Mouse (Mus musculus) cerebral cortex, adult 2 months (tissue): Measurements from ENCODE around the gene Pde1c.

Source experiments
- WGBS: fragments of 180-500 bp; shearing (Covaris S2); methylation state at CpG from one replicate; pipeline ENCODE4 v1.1.7; 2018; 5-methylcytosine and 5-hydroxymethylcytosine counted together

Pde1c gene

DNA sequence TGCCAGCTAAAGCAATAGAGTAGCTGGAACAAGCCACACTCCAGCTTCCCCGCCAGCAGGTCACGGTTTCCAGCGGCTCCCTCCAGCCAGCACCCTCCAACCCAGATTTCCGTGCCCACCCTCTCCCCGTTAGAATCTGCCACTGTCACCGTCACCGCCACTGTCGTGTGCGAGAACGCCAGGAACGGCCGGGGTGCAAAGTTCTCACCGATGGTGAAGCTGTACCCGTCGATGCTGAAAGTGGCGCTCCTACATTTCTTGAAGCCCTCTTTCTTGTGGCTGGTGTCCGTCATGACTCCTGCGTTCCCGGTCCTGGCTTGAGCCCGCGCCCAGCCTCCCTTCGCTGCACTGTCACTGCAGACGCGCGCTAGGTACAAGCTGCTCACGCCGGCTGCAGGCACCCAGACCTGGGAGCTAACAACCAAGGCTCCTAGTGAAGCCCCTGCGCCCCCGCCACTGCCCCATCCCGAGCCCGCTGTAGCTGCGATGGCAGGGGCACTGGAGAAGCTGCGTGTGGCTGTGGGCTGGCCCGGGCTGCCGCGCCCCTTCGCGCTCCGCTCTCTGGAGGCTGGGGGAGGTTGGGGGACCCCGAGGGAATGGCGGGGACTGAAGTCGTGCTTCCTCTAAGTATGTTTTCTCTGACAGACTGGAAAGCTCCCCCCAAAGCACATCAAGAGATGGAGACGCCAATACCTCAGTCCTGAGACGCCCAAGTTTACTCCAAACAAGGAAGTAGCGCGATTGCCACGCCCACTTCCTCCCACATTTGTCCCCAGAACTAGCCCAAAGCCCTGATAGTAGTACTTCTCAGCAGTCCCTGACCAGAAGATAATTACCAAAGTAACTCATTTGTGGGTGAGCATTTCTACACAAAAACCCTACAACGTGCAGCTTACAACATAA is at the start of gene Pde1c:
Gene Pde1c (minus strand): TSS at position 634 of the 903 bp plus-strand sequence.
- WGBS, result under 1% methylated on average over 48 of the region's 48 CpGs

DNA sequence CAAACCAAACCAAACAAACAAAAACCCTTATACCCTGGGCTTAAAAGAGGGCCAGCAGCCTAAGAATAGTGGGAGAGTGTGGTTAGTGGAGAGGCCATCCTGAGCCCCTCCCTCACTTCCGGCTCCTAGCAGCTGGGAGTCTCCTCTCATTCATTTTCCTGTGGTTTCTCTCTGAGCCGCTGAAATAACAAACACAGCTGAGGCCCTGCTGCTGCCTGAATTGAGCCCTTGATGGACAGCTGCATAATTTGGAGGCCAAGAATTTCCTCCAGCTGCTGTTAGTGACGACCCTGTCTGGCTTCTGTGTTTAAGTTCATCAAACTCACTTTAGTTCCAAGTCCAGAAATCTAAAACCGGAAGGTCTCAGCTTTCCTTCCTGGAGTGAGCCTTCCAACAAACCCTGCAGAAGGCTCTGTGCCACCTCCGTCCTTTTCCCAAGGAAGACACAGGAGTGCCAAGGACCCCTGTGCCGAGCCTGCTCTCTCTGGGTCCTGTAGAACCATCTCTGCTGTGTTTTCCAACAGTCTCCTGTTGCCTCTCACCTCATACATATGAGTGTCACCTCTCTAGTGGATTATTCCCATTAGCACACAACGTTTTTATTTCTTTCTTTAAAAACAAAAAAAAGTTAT is 48.2 kb upstream of the Pde1c start:
- 36% methylated on average over 7 of the region's 7 CpGs for WGBS

- WGBS, result 58% methylated on average over 10 of the region's 10 CpGs
Observed at GRCm38 (mm10) chr6:56616228-56616981, 47.5 kb upstream of the Pde1c start.

DNA sequence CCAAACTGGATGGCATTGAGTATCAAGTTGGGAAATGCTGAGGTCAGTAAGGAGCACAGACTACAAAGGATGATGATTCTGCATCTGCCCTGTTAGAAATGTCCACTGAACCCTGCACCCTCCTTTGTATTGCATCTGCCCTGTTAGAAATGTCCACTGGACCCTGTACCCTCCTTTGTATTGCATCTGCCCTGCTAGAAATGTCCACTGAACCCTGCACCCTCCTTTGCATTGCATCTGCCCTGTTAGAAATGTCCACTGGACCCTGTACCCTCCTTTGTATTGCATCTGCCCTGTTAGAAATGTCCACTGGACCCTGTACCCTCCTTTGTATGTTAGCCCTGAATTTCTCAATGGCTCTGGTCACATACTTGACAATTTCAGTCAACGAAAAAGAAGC is 40.6 kb upstream of the Pde1c start:
- 80% methylated on average over 1 of the region's 1 CpGs for whole genome bisulfite sequencing

DNA sequence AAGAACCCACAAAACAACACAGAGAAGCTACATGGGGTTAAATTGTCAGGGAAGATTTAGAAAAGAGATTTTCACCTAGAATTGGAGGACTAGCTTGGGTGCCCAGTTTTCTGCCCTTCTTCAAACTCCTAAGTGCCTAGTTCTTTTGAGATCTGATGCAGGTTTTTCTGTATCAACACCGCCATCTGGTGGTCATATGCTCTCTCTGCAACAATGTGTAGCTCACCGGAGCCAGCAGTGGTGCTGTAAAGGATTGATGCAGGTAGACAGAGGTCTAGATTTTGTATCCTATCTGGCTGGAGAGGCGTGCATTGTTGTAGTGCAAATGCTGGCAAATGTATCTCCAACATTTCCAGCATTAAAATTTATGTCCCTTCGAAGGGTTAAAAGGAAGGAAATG is 39.4 kb upstream of the Pde1c start:
- 7% methylated on average over 4 of the region's 4 CpGs for WGBS

DNA sequence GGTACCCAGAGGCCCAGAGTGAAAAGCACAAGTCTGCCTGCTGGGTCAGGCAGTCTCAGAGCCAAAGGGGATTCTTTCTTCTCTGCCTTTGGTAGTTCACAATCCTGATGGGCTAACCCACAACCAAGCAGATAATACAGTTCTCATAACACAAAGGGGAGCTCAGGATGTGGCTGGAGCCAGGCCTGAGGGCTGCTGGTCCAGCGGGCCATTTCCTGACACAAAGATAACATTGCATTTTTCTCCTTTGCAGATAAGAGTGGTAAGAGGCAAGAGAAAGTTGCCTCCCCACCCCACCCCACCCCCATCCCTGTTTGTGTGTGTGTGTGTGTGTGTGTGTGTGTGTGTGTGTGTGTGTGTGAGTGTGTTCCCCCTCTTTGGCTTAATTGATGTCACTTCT is 10.7 kb upstream of the Pde1c start:
- 89% methylated on average over 1 of the region's 1 CpGs for WGBS

DNA sequence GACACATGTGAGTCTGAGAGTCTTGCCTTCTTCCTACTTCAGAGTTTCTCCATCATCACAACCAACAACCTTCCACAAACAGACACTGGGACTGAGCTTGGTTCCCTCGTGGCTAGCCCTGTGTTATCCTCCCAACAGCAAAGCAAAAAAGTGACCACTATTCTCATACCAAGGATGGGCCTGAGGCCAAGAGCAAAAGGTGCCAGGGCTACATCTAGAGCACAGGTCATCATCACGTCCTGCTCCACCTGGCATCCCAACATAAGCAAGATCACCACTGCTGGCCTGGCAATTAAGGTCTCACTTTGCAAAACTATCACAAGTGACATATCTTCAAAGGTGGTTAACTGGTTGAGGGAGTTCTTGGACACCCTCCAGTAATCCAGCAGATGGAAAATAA is 8.0 kb downstream of the Pde1c start:
- WGBS, result 70% methylated on average over 2 of the region's 2 CpGs

GRCm38 (mm10) chr6:56560474-56560888 is 8.4 kb downstream of the Pde1c start:
- 56% methylated on average over 2 of the region's 2 CpGs for WGBS

- WGBS, result 82% methylated on average over 2 of the region's 2 CpGs
Observed at GRCm38 (mm10) chr6:56558711-56559110, 10.2 kb downstream of the Pde1c start.

- WGBS, result 80% methylated on average over 3 of the region's 3 CpGs
Observed at GRCm38 (mm10) chr6:56555848-56556247, 13.1 kb downstream of the Pde1c start.

- WGBS, result 35% methylated on average over 4 of the region's 4 CpGs
Observed at GRCm38 (mm10) chr6:56555382-56555781, 13.5 kb downstream of the Pde1c start.

- 88% methylated on average over 4 of the region's 4 CpGs for WGBS
Observed at GRCm38 (mm10) chr6:56551022-56551421, 17.9 kb downstream of the Pde1c start.

DNA sequence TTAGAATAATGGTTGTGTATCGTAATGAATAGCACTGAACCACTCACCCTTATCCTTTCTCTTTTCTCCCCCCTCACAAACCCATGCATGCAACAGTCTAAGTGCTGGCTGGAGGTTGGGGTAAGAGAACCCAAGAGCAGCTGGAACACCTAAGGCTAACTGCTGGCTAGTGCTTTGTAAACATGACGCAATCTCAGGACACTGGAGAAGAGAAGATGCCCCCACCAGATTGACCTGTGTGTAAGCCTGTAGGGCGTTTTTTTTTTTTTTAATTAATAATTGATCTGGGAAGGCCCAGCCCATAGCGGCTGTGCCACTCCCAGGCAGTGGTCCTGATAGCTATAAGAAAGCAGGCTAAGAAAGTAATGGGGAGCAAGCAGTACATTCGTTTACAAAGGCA is 28.7 kb downstream of the Pde1c start:
- WGBS, result 83% methylated on average over 5 of the region's 5 CpGs

GRCm38 (mm10) chr6:56532257-56532656 is 36.6 kb downstream of the Pde1c start:
- 72% methylated on average over 2 of the region's 2 CpGs for WGBS

- WGBS, result 75% methylated on average over 6 of the region's 6 CpGs
Observed at GRCm38 (mm10) chr6:56523938-56524866, 44.7 kb downstream of the Pde1c start.

DNA sequence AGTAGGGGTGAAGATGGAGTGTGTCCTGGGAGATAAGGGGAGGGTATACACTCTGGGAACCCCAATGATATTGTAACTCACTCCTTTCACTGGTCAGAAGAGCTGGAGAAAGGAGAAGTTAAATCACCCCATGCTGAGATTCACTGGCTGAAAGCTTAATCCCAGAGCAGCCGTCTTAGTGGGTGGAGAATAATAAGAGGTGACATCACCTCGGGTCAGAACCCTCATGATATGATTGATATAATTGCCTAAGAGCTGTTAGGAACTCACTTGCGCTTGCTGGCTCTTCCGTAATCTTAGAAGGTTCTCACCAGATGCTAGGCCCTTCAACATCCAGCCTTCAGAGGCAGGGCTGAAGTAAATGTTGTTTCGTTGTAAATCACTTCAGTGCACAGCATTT is 79.7 kb downstream of the Pde1c start:
- 76% methylated on average over 5 of the region's 5 CpGs for whole genome bisulfite sequencing

- WGBS, result 63% methylated on average over 3 of the region's 3 CpGs
Observed at GRCm38 (mm10) chr6:56485078-56485477, 83.8 kb downstream of the Pde1c start.

GRCm38 (mm10) chr6:56480914-56481482 is 87.9 kb downstream of the Pde1c start:
- WGBS, result 4% methylated on average over 6 of the region's 6 CpGs

GRCm38 (mm10) chr6:56476581-56476980 is 92.3 kb downstream of the Pde1c start:
- 23% methylated on average over 6 of the region's 6 CpGs for whole genome bisulfite sequencing

GRCm38 (mm10) chr6:56458098-56458497 is 110.8 kb downstream of the Pde1c start:
- 60% methylated on average over 3 of the region's 3 CpGs for WGBS

DNA sequence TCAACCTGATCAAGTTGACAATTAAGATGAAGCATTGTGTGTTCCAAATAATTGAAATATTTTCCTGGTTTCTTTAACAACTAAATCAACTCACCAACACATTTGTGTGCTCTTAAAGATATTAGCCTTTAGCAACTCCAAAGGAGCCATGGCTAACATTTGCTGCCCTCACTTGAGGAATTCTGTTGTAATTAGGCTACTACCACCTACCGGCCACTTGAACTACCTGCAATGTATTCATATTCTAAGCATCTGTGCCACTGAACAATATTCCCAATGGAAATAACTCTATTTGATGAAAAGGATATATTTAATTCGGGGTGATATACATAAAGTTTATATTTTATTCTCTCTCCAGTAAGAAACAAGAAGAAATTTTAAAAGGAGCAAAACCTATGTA is 121.0 kb downstream of the Pde1c start:
- WGBS, result 33% methylated on average over 2 of the region's 2 CpGs
